Mouse (Mus musculus) gastrocnemius, postnatal 14 days (tissue): ENCODE results near the gene Hecw2. TPM values are rescaled to one million over a fixed set of nuclear protein-coding genes. Genes with fewer than 3 reads are reported as not detected.

Experiments used
- DNase-seq: peaks from one replicate; pipeline ENCODE4 v3.0.0; 2021; ENCODE audit warnings: mixed read lengths
- intact Hi-C: fragments of 180-260 bp; cut with DNase I; formaldehyde crosslinking; loops from one replicate; pipeline ENCODE4 v1.15.1; 2025; ENCODE audit warnings: low total_unique reads
- long read RNA-seq, 2 experiments: library from polyadenylated mRNA; stranded (forward); transcript quantifications; one replicate each; pipeline ENCODE4 v2.0.0; 2021
- total RNA-seq, 2 experiments: library from RNA; stranded (reverse); gene quantifications; 2 replicates each; pipeline ENCODE4 v1.2.3; 2021

Gene Hecw2
- total RNA-seq = 1 to 10 TPM; 3.2 to 5.7 TPM
- long read RNA-seq, experiment 1, partial matches to known transcripts = 1 of 2 reads
- long read RNA-seq, experiment 1, other reads (novel, unspliced or antisense) = 1 of 2 reads
- long read RNA-seq, experiment 2 = 0 reads

- DNase-seq = peak; percentile 32
- intact Hi-C loops = no loop called here
These were observed at the start of gene Hecw2 for GRCm38 (mm10) chr1:54194954-54195305. TSS of gene Hecw2 (minus strand) at chr1:54195168.

- intact Hi-C loops = no loop called here
- DNase-seq = no peak
These were observed 47.8 kb upstream of the Hecw2 start for GRCm38 (mm10) chr1:54242722-54243121.

- DNase-seq = no peak
- intact Hi-C loops = no loop called here
These were observed 25.3 kb upstream of the Hecw2 start for GRCm38 (mm10) chr1:54220273-54220672.

- intact Hi-C loops = no loop called here
- peak; percentile 28 for DNase-seq
These were observed 600 bp downstream of the Hecw2 start for GRCm38 (mm10) chr1:54194183-54194953.

GRCm38 (mm10) chr1:54193191-54193770, 1.7 kb downstream of the Hecw2 start:
- intact Hi-C loops = no loop called here
- no peak for DNase-seq

- no peak for DNase-seq
- intact Hi-C loops = no loop called here
These were observed 7.4 kb downstream of the Hecw2 start for GRCm38 (mm10) chr1:54187579-54187978.

- DNase-seq = no peak
- intact Hi-C loops = no loop called here
These were observed 8.6 kb downstream of the Hecw2 start for GRCm38 (mm10) chr1:54186347-54186746.

- no peak for DNase-seq
- intact Hi-C loops = no loop called here
These were observed 14.3 kb downstream of the Hecw2 start for GRCm38 (mm10) chr1:54180663-54181062.

- intact Hi-C loops = no loop called here
These were observed 15.8 kb downstream of the Hecw2 start for GRCm38 (mm10) chr1:54179179-54179578.

GRCm38 (mm10) chr1:54176592-54176991, 18.4 kb downstream of the Hecw2 start:
- intact Hi-C loops = no loop called here

More at GRCm38 (mm10) chr1:54179179-54179578, 15.8 kb downstream of the Hecw2 start:
- no peak for DNase-seq

GRCm38 (mm10) chr1:54168014-54168413, 27.0 kb downstream of the Hecw2 start:
- intact Hi-C loops = no loop called here
- no peak for DNase-seq

More at GRCm38 (mm10) chr1:54176592-54176991, 18.4 kb downstream of the Hecw2 start:
- no peak for DNase-seq

GRCm38 (mm10) chr1:54159531-54159930, 35.4 kb downstream of the Hecw2 start:
- intact Hi-C loops = no loop called here
- no peak for DNase-seq

GRCm38 (mm10) chr1:54153216-54153786, 41.7 kb downstream of the Hecw2 start:
- intact Hi-C loops = no loop called here
- DNase-seq = no peak

GRCm38 (mm10) chr1:54145106-54145505, 49.9 kb downstream of the Hecw2 start:
- intact Hi-C loops = no loop called here
- DNase-seq = no peak

GRCm38 (mm10) chr1:54133802-54134436, 61.0 kb downstream of the Hecw2 start:
- DNase-seq = no peak
- intact Hi-C loops = no loop called here

GRCm38 (mm10) chr1:54128714-54129431, 66.1 kb downstream of the Hecw2 start:
- no peak for DNase-seq
- intact Hi-C loops = no loop called here

- DNase-seq = no peak
- intact Hi-C loops = no loop called here
These were observed 67.8 kb downstream of the Hecw2 start for GRCm38 (mm10) chr1:54126991-54127742.

GRCm38 (mm10) chr1:54122551-54122950, 72.4 kb downstream of the Hecw2 start:
- no peak for DNase-seq
- intact Hi-C loops = no loop called here
